Mouse (Mus musculus): ENCODE results near the gene Psmb3. TPM values are rescaled to one million over a fixed set of nuclear protein-coding genes. Genes with fewer than 3 reads are reported as not detected.
"Not testable (repeated sequence)": the region's sequence is repeated elsewhere in the genome, so short reads cannot be mapped to it uniquely, and the experiment has no call there.

Psmb3 gene
- polyA plus RNA-seq, 1 experiment from 2014 or later: 626 TPM

GRCm38 (mm10) chr11:97718281-97718860 lies 15.2 kb downstream of the Psmb3 start:
- Histone ChIP-seq H3K4me1 (no peaks in the 10 kb centered on the region), H3K4me3 (no peak overlapping the region), H3K9me3 (replicated peaks) (peaks cover 5% of the 10 kb centered on the region), H3K27ac (no peak overlapping the region), H3K27me3 (ENCODE audit: low read depth, poor library complexity, severe bottlenecking) (no peaks in the 10 kb centered on the region), H3K36me3 (peaks cover 98% of the 10 kb centered on the region)
- DNase-seq (ENCODE audit: low spot score): no peak
- WGBS: 86% methylated on average over 15 of the region's 15 CpGs

GRCm38 (mm10) chr11:97719041-97719440 lies 15.8 kb downstream of the Psmb3 start:
- H3K4me1 ChIP-seq: no peaks in the 10 kb centered on the region
- no peak overlapping the region for H3K27ac ChIP-seq
- 89% methylated on average over 4 of the region's 4 CpGs for WGBS
- peaks cover 98% of the 10 kb centered on the region for H3K36me3 ChIP-seq
- H3K27me3 ChIP-seq (ENCODE audit: low read depth, poor library complexity, severe bottlenecking): no peaks in the 10 kb centered on the region
- no peak for DNase-seq (ENCODE audit: low spot score)
- H3K4me3 ChIP-seq: no peak overlapping the region
- peaks cover 5% of the 10 kb centered on the region for H3K9me3 ChIP-seq (replicated peaks)

DNA sequence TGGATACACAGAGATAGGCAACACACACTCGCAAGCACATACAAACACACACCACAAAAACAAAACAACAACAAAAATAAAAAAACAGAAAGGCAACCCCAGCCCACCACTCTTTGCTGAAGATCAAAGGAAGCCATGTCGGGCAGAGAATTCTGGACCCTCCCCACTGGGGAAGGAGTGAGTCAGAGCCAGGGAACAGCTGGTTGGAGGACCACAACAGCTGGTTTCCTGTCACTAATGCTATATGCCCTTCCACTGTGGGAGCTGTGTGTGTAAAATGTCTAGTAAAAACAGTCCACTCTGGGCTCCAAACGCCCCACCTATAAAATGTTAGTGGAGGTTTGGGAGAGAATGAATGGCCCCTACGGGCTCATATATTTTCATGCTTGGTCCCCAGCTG lies 18.1 kb downstream of the Psmb3 start:
- H3K36me3 ChIP-seq: peaks cover 98% of the 10 kb centered on the region
- WGBS: 91% methylated on average over 4 of the region's 4 CpGs

GRCm38 (mm10) chr11:97723709-97724108 lies 20.5 kb downstream of the Psmb3 start:
- no peak for DNase-seq (ENCODE audit: low spot score)
- H3K9me3 ChIP-seq (replicated peaks): peaks cover 5% of the 10 kb centered on the region
- H3K27ac ChIP-seq: no peak overlapping the region
- no peaks in the 10 kb centered on the region for H3K27me3 ChIP-seq (ENCODE audit: low read depth, poor library complexity, severe bottlenecking)
- 88% methylated on average over 7 of the region's 7 CpGs for whole genome bisulfite sequencing
- peaks cover 9% of the 10 kb centered on the region for H3K4me1 ChIP-seq
- H3K36me3 ChIP-seq: peaks cover 100% of the 10 kb centered on the region
- no peak overlapping the region for H3K4me3 ChIP-seq

More for the DNA sequence above, 18.1 kb downstream of the Psmb3 start:
- no peak for DNase-seq (ENCODE audit: low spot score)
- Histone ChIP-seq H3K27ac (no peak overlapping the region), H3K4me1 (no peaks in the 10 kb centered on the region), H3K27me3 (ENCODE audit: low read depth, poor library complexity, severe bottlenecking) (no peaks in the 10 kb centered on the region), H3K9me3 (replicated peaks) (peaks cover 5% of the 10 kb centered on the region), H3K4me3 (no peak overlapping the region)

DNA sequence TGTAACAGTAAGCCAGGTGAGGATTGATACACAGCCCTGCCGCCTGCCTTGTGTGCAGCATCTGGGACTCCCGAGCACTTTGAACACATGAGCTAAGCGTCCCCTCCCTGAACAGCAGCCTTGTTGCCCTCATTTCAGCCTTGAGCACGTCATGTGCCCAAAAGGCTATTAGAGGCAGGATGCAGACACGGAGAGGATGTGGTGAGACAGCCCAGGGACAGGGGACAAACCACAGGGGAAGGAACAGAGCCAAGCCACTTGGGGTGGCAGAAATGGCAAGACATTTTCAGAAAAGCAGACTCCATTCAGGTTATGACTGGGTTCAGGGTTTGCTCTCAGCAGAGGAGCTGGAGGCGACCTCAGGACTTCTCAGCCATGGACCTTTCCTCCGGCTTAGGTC lies 25.1 kb downstream of the Psmb3 start:
- peaks cover 32% of the 10 kb centered on the region for H3K4me1 ChIP-seq
- no peaks in the 10 kb centered on the region for H3K9me3 ChIP-seq (replicated peaks)
- DNase-seq (ENCODE audit: low spot score): no peak
- H3K4me3 ChIP-seq: no peak overlapping the region
- 56% methylated on average over 7 of the region's 7 CpGs for WGBS
- peaks cover 93% of the 10 kb centered on the region for H3K36me3 ChIP-seq
- H3K27me3 ChIP-seq (ENCODE audit: low read depth, poor library complexity, severe bottlenecking): peaks cover 14% of the 10 kb centered on the region
- 0 out of 2 replicates have a peak overlapping the region, but pooled peaks have one; percentile 2 for H3K27ac ChIP-seq

GRCm38 (mm10) chr11:97728730-97729129 lies 25.5 kb downstream of the Psmb3 start:
- Histone ChIP-seq H3K4me3 (no peak overlapping the region), H3K4me1 (peaks cover 36% of the 10 kb centered on the region), H3K36me3 (peaks cover 89% of the 10 kb centered on the region), H3K9me3 (replicated peaks) (no peaks in the 10 kb centered on the region), H3K27me3 (ENCODE audit: low read depth, poor library complexity, severe bottlenecking) (peaks cover 14% of the 10 kb centered on the region), H3K27ac (peak overlapping the region; percentile 2; the same call in 1 of the 2 replicates)
- WGBS: 75% methylated on average over 7 of the region's 7 CpGs
- no peak for DNase-seq (ENCODE audit: low spot score)

DNA sequence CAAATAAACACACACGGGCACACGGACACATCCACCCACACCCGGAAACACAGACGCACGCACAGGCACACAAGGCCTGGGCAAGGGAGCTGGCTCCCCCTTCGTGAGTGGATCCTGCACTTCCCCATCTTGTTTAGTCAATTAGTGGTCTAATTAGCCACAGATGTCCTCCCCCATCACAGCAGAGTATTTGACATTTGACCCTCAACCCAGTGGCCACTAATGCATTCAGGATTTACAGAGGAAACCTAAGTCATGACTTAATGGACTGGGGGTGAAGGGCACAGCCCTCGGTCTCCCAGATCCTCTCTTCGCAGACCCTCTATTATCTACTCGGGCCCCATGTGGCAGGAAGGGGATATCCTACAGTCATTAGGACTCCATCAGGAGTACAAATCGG lies 30.5 kb downstream of the Psmb3 start:
- H3K27ac ChIP-seq: peak overlapping the region; percentile 73
- WGBS: 13% methylated on average over 10 of the region's 10 CpGs

DNA sequence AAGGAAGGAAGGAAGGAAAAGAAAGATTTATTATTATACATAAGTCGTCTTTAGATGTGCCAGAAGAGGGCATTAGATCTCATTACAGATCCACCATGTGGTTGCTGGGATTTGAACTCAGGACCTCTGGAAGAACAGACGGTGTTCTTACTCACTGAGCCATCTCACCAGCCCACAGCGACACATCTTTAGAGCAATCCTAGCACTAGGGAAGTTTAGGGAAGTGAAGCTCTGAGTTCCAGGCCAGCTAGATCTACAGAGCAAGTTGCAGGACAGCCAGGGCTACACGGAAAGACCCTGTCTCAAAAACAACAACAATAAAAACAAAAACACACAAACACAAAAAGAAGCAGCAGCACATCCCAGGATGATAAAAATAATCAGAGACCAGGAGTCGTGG lies 31.6 kb downstream of the Psmb3 start:
- H3K9me3 ChIP-seq (replicated peaks); DNase-seq (ENCODE audit: low spot score); H3K4me3 ChIP-seq: not testable (repeated sequence)
- H3K36me3 ChIP-seq: peaks cover 37% of the 10 kb centered on the region
- peaks cover 14% of the 10 kb centered on the region for H3K27me3 ChIP-seq (ENCODE audit: low read depth, poor library complexity, severe bottlenecking)
- H3K4me1 ChIP-seq: peaks cover 36% of the 10 kb centered on the region
- 86% methylated on average over 5 of the region's 5 CpGs for WGBS
- H3K27ac ChIP-seq: 0 out of 2 replicates have a peak overlapping the region, but pooled peaks have one; percentile 14

More for the DNA sequence above, 30.5 kb downstream of the Psmb3 start:
- Histone ChIP-seq H3K27me3 (ENCODE audit: low read depth, poor library complexity, severe bottlenecking) (peaks cover 14% of the 10 kb centered on the region), H3K36me3 (peaks cover 45% of the 10 kb centered on the region), H3K9me3 (replicated peaks) (no peaks in the 10 kb centered on the region), H3K4me3 (peak overlapping the region; percentile 3; the same call in 1 of the 2 replicates), H3K4me1 (peaks cover 44% of the 10 kb centered on the region)
- peak; percentile 66 for DNase-seq (ENCODE audit: low spot score)

DNA sequence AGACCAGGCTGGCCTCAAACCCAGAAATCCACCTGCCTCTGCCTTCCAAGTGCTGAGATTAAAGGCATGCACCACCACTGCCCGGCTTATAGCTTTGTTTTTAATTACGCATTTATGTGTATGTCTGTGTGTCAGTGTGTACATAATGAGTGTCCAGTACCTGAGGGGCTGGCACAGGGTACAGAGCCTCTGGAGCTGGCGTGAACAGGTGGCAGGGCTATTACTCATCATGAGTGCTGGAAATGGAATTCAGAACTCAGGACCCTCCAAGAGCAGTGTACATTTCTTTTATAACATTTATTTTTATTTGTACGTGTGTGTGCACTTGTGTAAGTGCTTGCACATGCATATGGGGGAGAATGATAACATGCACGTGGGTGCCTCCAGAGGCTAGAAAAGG lies 33.4 kb downstream of the Psmb3 start:
- Histone ChIP-seq H3K9me3 (replicated peaks) (no peaks in the 10 kb centered on the region), H3K27ac (no peak overlapping the region), H3K4me3 (no peak overlapping the region), H3K4me1 (peaks cover 42% of the 10 kb centered on the region), H3K27me3 (ENCODE audit: low read depth, poor library complexity, severe bottlenecking) (peaks cover 7% of the 10 kb centered on the region), H3K36me3 (peaks cover 21% of the 10 kb centered on the region)
- 95% methylated on average over 5 of the region's 5 CpGs for whole genome bisulfite sequencing
- DNase-seq (ENCODE audit: low spot score): no peak

DNA sequence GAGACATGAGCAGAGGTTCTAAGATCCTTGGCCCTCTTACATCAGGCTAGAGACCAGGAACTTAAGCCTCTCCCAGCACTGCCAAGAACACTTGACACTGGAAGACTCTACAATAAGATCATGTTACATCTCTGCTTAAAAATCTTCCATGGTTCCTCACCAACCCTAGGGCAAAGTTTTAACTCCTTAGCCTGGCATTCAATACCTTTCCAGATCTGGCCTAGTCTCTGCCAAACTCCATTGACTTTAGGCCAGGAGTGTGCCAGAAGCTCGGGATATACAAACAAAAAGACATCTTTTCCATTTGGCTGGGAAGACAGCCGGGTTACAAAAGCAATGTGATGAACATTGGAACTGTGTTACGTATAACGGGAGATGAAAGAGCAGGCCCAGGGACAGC lies 34.4 kb downstream of the Psmb3 start:
- DNase-seq (ENCODE audit: low spot score): no peak
- peaks cover 41% of the 10 kb centered on the region for H3K4me1 ChIP-seq

DNA sequence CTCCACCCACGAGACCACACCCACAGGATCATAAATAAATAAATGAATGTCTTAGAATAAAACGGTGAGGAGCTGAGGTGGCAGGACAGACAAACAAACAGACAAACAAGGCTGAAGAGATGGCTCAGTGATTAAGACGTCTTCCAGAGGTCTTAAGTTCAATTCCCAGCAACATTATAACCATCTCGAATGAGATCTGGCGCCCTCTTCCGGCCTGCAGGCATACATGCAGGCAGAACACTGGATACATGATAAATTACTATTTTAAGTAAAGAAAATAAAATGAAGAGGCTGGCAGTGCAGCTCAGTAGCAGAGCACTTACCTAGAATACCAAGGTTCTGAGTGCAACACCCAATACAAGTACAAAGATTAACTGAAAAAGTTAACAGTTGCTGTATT lies 35.5 kb downstream of the Psmb3 start:
- DNase-seq (ENCODE audit: low spot score): no peak
- 70% methylated on average over 6 of the region's 6 CpGs for WGBS

More for the DNA sequence above, 34.4 kb downstream of the Psmb3 start:
- no peaks in the 10 kb centered on the region for H3K9me3 ChIP-seq (replicated peaks)
- H3K27me3 ChIP-seq (ENCODE audit: low read depth, poor library complexity, severe bottlenecking): 0 out of 2 replicates have a peak, but pooled peaks cover under 1% of the 10 kb centered on the region
- H3K27ac ChIP-seq: no peak overlapping the region
- H3K36me3 ChIP-seq: peaks cover 12% of the 10 kb centered on the region
- 82% methylated on average over 4 of the region's 4 CpGs for WGBS
- H3K4me3 ChIP-seq: no peak overlapping the region

GRCm38 (mm10) chr11:97739155-97739554 lies 36.0 kb downstream of the Psmb3 start:
- no peak overlapping the region for H3K4me3 ChIP-seq
- no peaks in the 10 kb centered on the region for H3K27me3 ChIP-seq (ENCODE audit: low read depth, poor library complexity, severe bottlenecking)
- no peaks in the 10 kb centered on the region for H3K9me3 ChIP-seq (replicated peaks)
- no peak for DNase-seq (ENCODE audit: low spot score)
- H3K4me1 ChIP-seq: peaks cover 41% of the 10 kb centered on the region
- 88% methylated on average over 3 of the region's 3 CpGs for WGBS
- no peak overlapping the region for H3K27ac ChIP-seq
- H3K36me3 ChIP-seq: peaks cover 9% of the 10 kb centered on the region; the same call in 1 of the 2 replicates

More for the DNA sequence above, 35.5 kb downstream of the Psmb3 start:
- peaks cover 9% of the 10 kb centered on the region; the same call in 1 of the 2 replicates for H3K36me3 ChIP-seq
- H3K4me1 ChIP-seq: peaks cover 41% of the 10 kb centered on the region
- no peaks in the 10 kb centered on the region for H3K9me3 ChIP-seq (replicated peaks)
- H3K27me3 ChIP-seq (ENCODE audit: low read depth, poor library complexity, severe bottlenecking): no peaks in the 10 kb centered on the region
- no peak overlapping the region for H3K27ac ChIP-seq
- no peak overlapping the region for H3K4me3 ChIP-seq

DNA sequence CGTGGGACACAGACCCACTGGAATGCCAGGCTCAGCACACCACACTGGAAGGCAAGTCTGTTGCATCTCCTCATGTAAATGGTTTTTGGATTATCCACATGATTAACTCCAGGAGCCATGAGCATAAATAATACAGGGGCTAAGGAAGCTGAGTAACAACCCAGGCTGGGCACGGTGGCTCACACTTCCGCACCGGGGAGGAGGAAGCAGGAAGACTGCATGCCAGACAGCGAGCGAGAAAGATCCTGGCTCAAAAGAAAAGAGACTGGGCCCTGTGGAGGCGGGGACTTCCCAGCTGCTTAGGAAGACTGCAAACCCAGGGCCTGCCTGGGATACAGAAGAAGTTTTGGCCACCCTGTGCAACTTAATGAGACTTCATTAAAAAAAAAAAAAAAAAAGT lies 37.0 kb downstream of the Psmb3 start:
- Histone ChIP-seq H3K27me3 (ENCODE audit: low read depth, poor library complexity, severe bottlenecking) (no peaks in the 10 kb centered on the region), H3K27ac (no peak overlapping the region), H3K4me1 (peaks cover 35% of the 10 kb centered on the region), H3K4me3 (0 out of 2 replicates have a peak overlapping the region, but pooled peaks have one; percentile 1), H3K36me3 (peaks cover 9% of the 10 kb centered on the region; the same call in 1 of the 2 replicates), H3K9me3 (replicated peaks) (no peaks in the 10 kb centered on the region)
- no peak for DNase-seq (ENCODE audit: low spot score)
- WGBS: 58% methylated on average over 7 of the region's 7 CpGs
